Mouse (Mus musculus) intestine, embryonic 15.5 days (tissue): ENCODE data around the gene Rab21. TPM values are rescaled to one million over a fixed set of nuclear protein-coding genes. Genes with fewer than 3 reads are reported as not detected.

Source experiments
- ATAC-seq: fragments of 200-750 bp; cut with Nextera tagmentation; 2 replicates; pipeline ENCODE4 v1.8.0; 2017; ENCODE audit warnings: moderate TSS enrichment, moderate library complexity
- H3K27ac ChIP-seq: fragments of 300-500 bp; sonication (generic); 2 replicates; pipeline ENCODE4 v1.5.1; 2015; ENCODE audit warnings: mild to moderate bottlenecking, inconsistent platforms
- H3K27me3 ChIP-seq: fragments of 300-500 bp; sonication (generic); replicated peaks from 2 replicates; pipeline ENCODE4 v1.6.1; 2015; ENCODE audit warnings: inconsistent platforms
- H3K36me3 ChIP-seq: fragments of 300-500 bp; sonication (generic); 2 replicates; pipeline ENCODE4 v1.6.1; 2015; ENCODE audit warnings: inconsistent platforms
- H3K4me1 ChIP-seq: fragments of 300-500 bp; sonication (generic); replicated peaks from 2 replicates; pipeline ENCODE4 v1.6.1; 2015; ENCODE audit warnings: inconsistent platforms
- H3K4me2 ChIP-seq: fragments of 300-500 bp; sonication (generic); replicated peaks from 2 replicates; pipeline ENCODE4 v1.6.1; 2015; ENCODE audit warnings: mild to moderate bottlenecking, inconsistent platforms
- H3K4me3 ChIP-seq: fragments of 300-500 bp; sonication (generic); replicated peaks from 2 replicates; pipeline ENCODE4 v1.5.1; 2015; ENCODE audit warnings: inconsistent platforms
- H3K9ac ChIP-seq: fragments of 300-500 bp; sonication (generic); 2 replicates; pipeline ENCODE4 v1.6.1; 2015; ENCODE audit warnings: inconsistent platforms
- H3K9me3 ChIP-seq: fragments of 300-500 bp; sonication (generic); 2 replicates; pipeline ENCODE4 v1.6.1; 2016; ENCODE audit warnings: inconsistent platforms
- WGBS: fragments of 180-500 bp; shearing (Covaris S2); methylation state at CpG from one replicate; pipeline ENCODE4 v1.1.7; 2015; 5-methylcytosine and 5-hydroxymethylcytosine counted together
- polyA plus RNA-seq: library from polyadenylated mRNA; unstranded; fragments of >200 nt; fragmentation: Nextera tagmentation; extraction: Ambion mirVana; gene quantifications from 2 replicates; pipeline ENCODE4 v1.2.1, GENCODE M21; 2015

Gene Rab21
- polyA plus RNA-seq, 1 experiment from 2014 or later: 8.1 TPM

- H3K4me2 ChIP-seq: no peak overlapping the region
- H3K4me3 ChIP-seq: no peak overlapping the region
- H3K36me3 ChIP-seq: no peaks in the 10 kb centered on the region
- H3K27ac ChIP-seq: no peak overlapping the region
- no peak overlapping the region for H3K9ac ChIP-seq
- no peaks in the 10 kb centered on the region for H3K27me3 ChIP-seq
- no peak for ATAC-seq
- 56% methylated on average over 6 of the region's 6 CpGs for WGBS
- H3K4me1 ChIP-seq: no peaks in the 10 kb centered on the region
- no peaks in the 10 kb centered on the region for H3K9me3 ChIP-seq
These were observed 32.7 kb upstream of the Rab21 start for GRCm38 (mm10) chr10:115348131-115348530.

GRCm38 (mm10) chr10:115346444-115346843 lies 31.1 kb upstream of the Rab21 start:
- Histone ChIP-seq H3K4me2 (no peak overlapping the region), H3K4me1 (no peaks in the 10 kb centered on the region)
- no peak for ATAC-seq

GRCm38 (mm10) chr10:115342771-115343425 lies 27.5 kb upstream of the Rab21 start:
- no peak overlapping the region for H3K4me2 ChIP-seq
- H3K4me1 ChIP-seq: no peaks in the 10 kb centered on the region
- H3K36me3 ChIP-seq: 0 out of 2 replicates have a peak, but pooled peaks cover 3% of the 10 kb centered on the region
- H3K27me3 ChIP-seq: no peaks in the 10 kb centered on the region
- H3K27ac ChIP-seq: no peak overlapping the region
- no peak overlapping the region for H3K4me3 ChIP-seq
- ATAC-seq: no peak
- H3K9ac ChIP-seq: no peak overlapping the region
- WGBS: 86% methylated on average over 4 of the region's 4 CpGs
- no peaks in the 10 kb centered on the region for H3K9me3 ChIP-seq

More at GRCm38 (mm10) chr10:115346444-115346843, 31.1 kb upstream of the Rab21 start:
- Histone ChIP-seq H3K27ac (no peak overlapping the region), H3K27me3 (no peaks in the 10 kb centered on the region), H3K4me3 (no peak overlapping the region), H3K36me3 (0 out of 2 replicates have a peak, but pooled peaks cover 3% of the 10 kb centered on the region), H3K9me3 (no peaks in the 10 kb centered on the region), H3K9ac (no peak overlapping the region)

- ATAC-seq: no peak
- WGBS: 92% methylated on average over 7 of the region's 7 CpGs
These were observed 24.5 kb upstream of the Rab21 start for GRCm38 (mm10) chr10:115339820-115340328.

GRCm38 (mm10) chr10:115336901-115337300 lies 21.5 kb upstream of the Rab21 start:
- Histone ChIP-seq H3K4me2 (no peak overlapping the region), H3K9me3 (no peaks in the 10 kb centered on the region), H3K27me3 (no peaks in the 10 kb centered on the region), H3K36me3 (no peaks in the 10 kb centered on the region), H3K4me3 (no peak overlapping the region), H3K9ac (no peak overlapping the region), H3K27ac (no peak overlapping the region), H3K4me1 (no peaks in the 10 kb centered on the region)
- no peak for ATAC-seq
- 88% methylated on average over 4 of the region's 4 CpGs for WGBS

More at GRCm38 (mm10) chr10:115339820-115340328, 24.5 kb upstream of the Rab21 start:
- no peak overlapping the region for H3K27ac ChIP-seq
- H3K36me3 ChIP-seq: 0 out of 2 replicates have a peak, but pooled peaks cover 3% of the 10 kb centered on the region
- no peak overlapping the region for H3K4me3 ChIP-seq
- no peak overlapping the region for H3K9ac ChIP-seq
- no peaks in the 10 kb centered on the region for H3K4me1 ChIP-seq
- no peaks in the 10 kb centered on the region for H3K9me3 ChIP-seq
- H3K4me2 ChIP-seq: no peak overlapping the region
- no peaks in the 10 kb centered on the region for H3K27me3 ChIP-seq

GRCm38 (mm10) chr10:115333528-115333927 lies 18.1 kb upstream of the Rab21 start:
- ATAC-seq: no peak
- H3K27ac ChIP-seq: no peak overlapping the region
- no peaks in the 10 kb centered on the region for H3K9me3 ChIP-seq
- H3K9ac ChIP-seq: no peak overlapping the region
- no peaks in the 10 kb centered on the region for H3K27me3 ChIP-seq
- H3K4me2 ChIP-seq: no peak overlapping the region
- H3K36me3 ChIP-seq: no peaks in the 10 kb centered on the region
- WGBS: 74% methylated on average over 9 of the region's 9 CpGs
- H3K4me1 ChIP-seq: no peaks in the 10 kb centered on the region
- H3K4me3 ChIP-seq: no peak overlapping the region

- H3K4me2 ChIP-seq: no peak overlapping the region
- no peak for ATAC-seq
- no peak overlapping the region for H3K9ac ChIP-seq
- no peaks in the 10 kb centered on the region for H3K9me3 ChIP-seq
- no peaks in the 10 kb centered on the region for H3K4me1 ChIP-seq
- 89% methylated on average over 4 of the region's 4 CpGs for WGBS
- H3K27ac ChIP-seq: no peak overlapping the region
- no peak overlapping the region for H3K4me3 ChIP-seq
- no peaks in the 10 kb centered on the region for H3K36me3 ChIP-seq
- H3K27me3 ChIP-seq: no peaks in the 10 kb centered on the region
These were observed 17.6 kb upstream of the Rab21 start for GRCm38 (mm10) chr10:115332997-115333396.

GRCm38 (mm10) chr10:115332420-115332952 lies 17.1 kb upstream of the Rab21 start:
- Histone ChIP-seq H3K9ac (no peak overlapping the region), H3K36me3 (no peaks in the 10 kb centered on the region), H3K4me2 (no peak overlapping the region), H3K9me3 (no peaks in the 10 kb centered on the region), H3K4me1 (no peaks in the 10 kb centered on the region), H3K27me3 (no peaks in the 10 kb centered on the region), H3K27ac (no peak overlapping the region), H3K4me3 (no peak overlapping the region)
- ATAC-seq: no peak
- whole genome bisulfite sequencing: 82% methylated on average over 8 of the region's 8 CpGs

GRCm38 (mm10) chr10:115329010-115329530 lies 13.7 kb upstream of the Rab21 start:
- no peak overlapping the region for H3K27ac ChIP-seq
- no peak overlapping the region for H3K9ac ChIP-seq
- no peaks in the 10 kb centered on the region for H3K4me1 ChIP-seq
- WGBS: 78% methylated on average over 3 of the region's 3 CpGs
- H3K4me3 ChIP-seq: no peak overlapping the region
- H3K4me2 ChIP-seq: no peak overlapping the region
- H3K9me3 ChIP-seq: no peaks in the 10 kb centered on the region
- no peaks in the 10 kb centered on the region for H3K36me3 ChIP-seq
- no peaks in the 10 kb centered on the region for H3K27me3 ChIP-seq
- ATAC-seq: no peak

- no peak overlapping the region for H3K4me2 ChIP-seq
- no peak overlapping the region for H3K27ac ChIP-seq
- no peak overlapping the region for H3K4me3 ChIP-seq
- no peaks in the 10 kb centered on the region for H3K36me3 ChIP-seq
- WGBS: 70% methylated on average over 6 of the region's 6 CpGs
- no peak overlapping the region for H3K9ac ChIP-seq
- H3K9me3 ChIP-seq: no peaks in the 10 kb centered on the region
- H3K27me3 ChIP-seq: no peaks in the 10 kb centered on the region
- no peak for ATAC-seq
- no peaks in the 10 kb centered on the region for H3K4me1 ChIP-seq
These were observed 13.1 kb upstream of the Rab21 start for GRCm38 (mm10) chr10:115328514-115328913.

- H3K9ac ChIP-seq: no peak overlapping the region
- no peak overlapping the region for H3K4me3 ChIP-seq
- no peak overlapping the region for H3K4me2 ChIP-seq
- no peaks in the 10 kb centered on the region for H3K9me3 ChIP-seq
- H3K27me3 ChIP-seq: no peaks in the 10 kb centered on the region
- H3K36me3 ChIP-seq: no peaks in the 10 kb centered on the region
- 11% methylated on average over 6 of the region's 6 CpGs for WGBS
- H3K27ac ChIP-seq: no peak overlapping the region
- ATAC-seq: peak; percentile 49; the same call in 1 of the 2 replicates
- no peaks in the 10 kb centered on the region for H3K4me1 ChIP-seq
These were observed 7.9 kb upstream of the Rab21 start for GRCm38 (mm10) chr10:115323295-115323694.

GRCm38 (mm10) chr10:115321317-115322035 lies 6.1 kb upstream of the Rab21 start:
- H3K27me3 ChIP-seq: no peaks in the 10 kb centered on the region
- no peak overlapping the region for H3K27ac ChIP-seq
- H3K36me3 ChIP-seq: no peaks in the 10 kb centered on the region
- H3K4me2 ChIP-seq: no peak overlapping the region
- no peak overlapping the region for H3K9ac ChIP-seq
- ATAC-seq: no peak
- H3K4me1 ChIP-seq: no peaks in the 10 kb centered on the region
- WGBS: 84% methylated on average over 5 of the region's 5 CpGs
- no peak overlapping the region for H3K4me3 ChIP-seq
- no peaks in the 10 kb centered on the region for H3K9me3 ChIP-seq
